Mouse (Mus musculus) layer of hippocampus, adult 2 months (tissue): Measurements from ENCODE around the gene Pgap3. TPM values are rescaled to one million over a fixed set of nuclear protein-coding genes. Genes with fewer than 3 reads are reported as not detected.

Source experiments
- DNase-seq, 2 experiments: peaks; one replicate each; pipeline ENCODE4 v3.0.0; 2022; ENCODE audit warnings: low spot score in 2 of 2
- H3K27ac ChIP-seq: fragments of 200-600 bp; 2 replicates; pipeline ENCODE4 v1.8.1; 2022
- H3K4me3 ChIP-seq: fragments of 200-600 bp; 2 replicates; pipeline ENCODE4 v1.8.1; 2022; ENCODE audit warnings: mild to moderate bottlenecking
- CTCF ChIP-seq: fragments of 200-600 bp; conservative IDR thresholded peaks from 2 replicates; pipeline ENCODE4 v1.8.1; 2022; ENCODE audit warnings: antibody characterized with exemption, mild to moderate bottlenecking, moderate library complexity
- total RNA-seq, 2 experiments: library from RNA; stranded (reverse); gene quantifications; 2 replicates each; pipeline ENCODE4 v1.2.3; 2021

Pgap3 gene
- total RNA-seq, 2 experiments from 2014 or later, result 9.1 to 10.3 TPM

GRCm38 (mm10) chr11:98342000-98342945, 58.0 kb downstream of the Pgap3 start:
- peak; percentile 100 for TF ChIP-seq CTCF
- DNase-seq, result peak; percentile 93 to 98
- Histone ChIP-seq H3K27ac (peak overlapping the region; percentile 79), H3K4me3 (peak overlapping the region; percentile 58)

- DNase-seq, result no peak
- no peak overlapping the region for H3K27ac ChIP-seq
- TF ChIP-seq CTCF, result no peak
Measured at GRCm38 (mm10) chr11:98341174-98341573, 59.1 kb downstream of the Pgap3 start.

GRCm38 (mm10) chr11:98340597-98340996, 59.7 kb downstream of the Pgap3 start:
- H3K4me3 ChIP-seq, result no peak overlapping the region
- no peak for TF ChIP-seq CTCF
- no peak for DNase-seq
- H3K27ac ChIP-seq, result no peak overlapping the region

More at GRCm38 (mm10) chr11:98341174-98341573, 59.1 kb downstream of the Pgap3 start:
- H3K4me3 ChIP-seq, result no peak overlapping the region

GRCm38 (mm10) chr11:98339679-98340287, 60.5 kb downstream of the Pgap3 start:
- H3K4me3 ChIP-seq, result peak overlapping the region; percentile 63
- peak overlapping the region; percentile 99 for H3K27ac ChIP-seq
- TF ChIP-seq CTCF, result no peak
- DNase-seq, result no peak

GRCm38 (mm10) chr11:98339071-98339501, 61.2 kb downstream of the Pgap3 start:
- no peak for TF ChIP-seq CTCF
- peak overlapping the region; percentile 99 for H3K27ac ChIP-seq
- no peak for DNase-seq
- peak overlapping the region; percentile 63 for H3K4me3 ChIP-seq

Other genes with a start within 250 kb of the Pgap3 start
- 10 to 100 TPM; 53.4 to 54.5 TPM for gene Med1, start 207.2 kb downstream of the Pgap3 start, total RNA-seq
- 10 to 100 TPM; 40.9 to 47.0 TPM for gene Cdk12, start 197.4 kb downstream of the Pgap3 start, total RNA-seq
- gene Neurod2, start 70.8 kb downstream of the Pgap3 start, total RNA-seq, result 100 to 1,000 TPM; 163 to 165 TPM
- 10 to 100 TPM; 55.9 to 56.2 TPM for gene Ppp1r1b, start 52.1 kb downstream of the Pgap3 start, total RNA-seq
- gene Stard3, start 42.1 kb downstream of the Pgap3 start, total RNA-seq, result 10 to 100 TPM; 32.9 to 35.5 TPM
- gene Tcap, start 16.7 kb downstream of the Pgap3 start, total RNA-seq, result 1 to 10 TPM in 1 of 2 experiments, under 1 TPM in 1; 0.92 to 1.0 TPM
- not detected for gene Pnmt, start 14.0 kb downstream of the Pgap3 start, total RNA-seq
- gene Erbb2, start 12.0 kb upstream of the Pgap3 start, total RNA-seq, result 1 to 10 TPM; 1.9 to 2.8 TPM
- 10 to 100 TPM; 84.3 to 89.3 TPM for gene Mien1, start 38.5 kb upstream of the Pgap3 start, total RNA-seq
- 1 to 10 TPM; 1.5 to 1.6 TPM for gene Grb7, start 45.9 kb upstream of the Pgap3 start, total RNA-seq
- gene Ikzf3, start 145.5 kb upstream of the Pgap3 start, total RNA-seq, result under 1 TPM in 1 of 2 experiments, not detected in 1; 0.20 TPM
- gene Zpbp2, start 150.6 kb upstream of the Pgap3 start, total RNA-seq, result not detected
- gene Ormdl3, start 186.9 kb upstream of the Pgap3 start, total RNA-seq, result 10 to 100 TPM; 51.1 to 55.8 TPM
- not detected for gene Lrrc3c, start 197.8 kb upstream of the Pgap3 start, total RNA-seq
- 10 to 100 TPM; 11.4 to 11.5 TPM for gene Gm12355, start 225.2 kb upstream of the Pgap3 start, total RNA-seq
- not detected for gene Gsdma3, start 225.9 kb upstream of the Pgap3 start, total RNA-seq
- gene Gsdma2, start 246.3 kb upstream of the Pgap3 start, total RNA-seq, result not detected